Mouse (Mus musculus) midbrain, postnatal 0 days (tissue): Measurements from ENCODE around the gene Ace3. TPM values are rescaled to one million over a fixed set of nuclear protein-coding genes. Genes with fewer than 3 reads are reported as not detected.

ENCODE experiments used
- ATAC-seq: fragments of 200-750 bp; cut with Nextera tagmentation; 2 replicates; pipeline ENCODE4 v1.8.0; 2017; ENCODE audit warnings: moderate number of reproducible peaks, mild to moderate bottlenecking, moderate TSS enrichment, moderate library complexity; ENCODE audit not compliant: low FRiP score
- DNase-seq: peaks from one replicate; pipeline ENCODE4 v3.0.0-alpha.2; 2015; ENCODE audit warnings: low spot score
- H3K27ac ChIP-seq: fragments of 300-500 bp; sonication (generic); 2 replicates; pipeline ENCODE4 v1.5.1; 2014; ENCODE audit warnings: low read depth, mild to moderate bottlenecking, low read length, mixed read lengths
- H3K27me3 ChIP-seq: fragments of 300-500 bp; sonication (generic); 2 replicates; pipeline ENCODE4 v1.6.1; 2014; ENCODE audit warnings: low read length, control low read depth, mixed read lengths; ENCODE audit not compliant: insufficient read depth
- H3K36me3 ChIP-seq: fragments of 300-500 bp; sonication (generic); 2 replicates; pipeline ENCODE4 v1.6.1; 2014; ENCODE audit warnings: low read length, control low read depth, mixed read lengths; ENCODE audit not compliant: insufficient read depth
- H3K4me1 ChIP-seq: fragments of 300-500 bp; sonication (generic); 2 replicates; pipeline ENCODE4 v1.6.1; 2014; ENCODE audit warnings: mild to moderate bottlenecking, control low read depth, antibody characterized with exemption, low read length, mixed read lengths; ENCODE audit not compliant: insufficient read depth
- H3K4me2 ChIP-seq: fragments of 300-500 bp; sonication (generic); 2 replicates; pipeline ENCODE4 v1.6.1; 2014; ENCODE audit warnings: low read depth, mild to moderate bottlenecking, low read length, mixed read lengths; ENCODE audit not compliant: poor library complexity, severe bottlenecking
- H3K4me3 ChIP-seq: fragments of 300-500 bp; sonication (generic); 2 replicates; pipeline ENCODE4 v1.5.1; 2014; ENCODE audit warnings: low read depth, mild to moderate bottlenecking, low read length, moderate library complexity
- H3K9ac ChIP-seq: fragments of 300-500 bp; sonication (generic); replicated peaks from 2 replicates; pipeline ENCODE4 v1.6.1; 2014; ENCODE audit warnings: mild to moderate bottlenecking, low read length, moderate library complexity, mixed read lengths; ENCODE audit not compliant: poor library complexity, severe bottlenecking
- H3K9me3 ChIP-seq: fragments of 300-500 bp; sonication (generic); 2 replicates; pipeline ENCODE4 v1.6.1; 2016; ENCODE audit warnings: low read length, control low read depth
- CTCF ChIP-seq: IDR thresholded peaks from 2 replicates; pipeline ENCODE4 v1.5.1; 2016; ENCODE audit warnings: antibody characterized with exemption, mild to moderate bottlenecking
- WGBS: fragments of 180-500 bp; shearing (Covaris S2); extraction: QIAGEN DNeasy Blood & Tissue Kit; methylation state at CpG from one replicate; pipeline ENCODE4 v1.1.7; 2014; 5-methylcytosine and 5-hydroxymethylcytosine counted together
- polyA plus RNA-seq: library from polyadenylated mRNA; unstranded; fragments of >200 nt; fragmentation: Nextera tagmentation; extraction: Ambion mirVana; gene quantifications from 2 replicates; pipeline ENCODE4 v1.2.1, GENCODE M21; 2015
- total RNA-seq: library from RNA; depleted of rRNA; stranded (reverse); fragments of >200 nt; gene quantifications from 2 replicates; pipeline ENCODE4 v1.2.3, GENCODE M21; 2014

Gene Ace3
- total and polyA plus RNA-seq, 2 experiments from 2014 or later: not detected

- TF ChIP-seq CTCF: peak; percentile 2; the same call in 1 of the 2 replicates
- H3K36me3 ChIP-seq: no peaks in the 10 kb centered on the region
- peak within 1 kb of the TSS; percentile 79 for H3K4me3 ChIP-seq
- H3K27ac ChIP-seq: peak within 1 kb of the TSS; percentile 98
- no peaks in the 10 kb centered on the region for H3K9me3 ChIP-seq
- ATAC-seq (peak; percentile 96), DNase-seq (peak; percentile 99)
- H3K4me2 ChIP-seq: peak within 1 kb of the TSS; percentile 51
- WGBS: under 1% methylated on average over 63 of the region's 66 CpGs
- peaks cover 13% of the 10 kb centered on the region; the same call in 1 of the 2 replicates for H3K4me1 ChIP-seq
- no peaks in the 10 kb centered on the region for H3K27me3 ChIP-seq
- H3K9ac ChIP-seq: peak within 1 kb of the TSS; percentile 87
Measured at GRCm38 (mm10) chr11:106036548-106037417, 42.3 kb downstream of the Ace3 start, which contains the start of gene Dcaf7. TSS of gene Dcaf7 (plus strand) at chr11:106036872.

GRCm38 (mm10) chr11:106037418-106037751 is 42.9 kb downstream of the Ace3 start:
- WGBS: 0% methylated on average over 13 of the region's 13 CpGs
- peaks cover 13% of the 10 kb centered on the region; the same call in 1 of the 2 replicates for H3K4me1 ChIP-seq
- DNase-seq (peak; percentile 96), ATAC-seq (peak; percentile 88)
- peak overlapping the region; percentile 50 for H3K4me2 ChIP-seq
- H3K4me3 ChIP-seq: peak overlapping the region; percentile 79
- peak overlapping the region; percentile 98 for H3K27ac ChIP-seq
- no peaks in the 10 kb centered on the region for H3K27me3 ChIP-seq
- H3K36me3 ChIP-seq: no peaks in the 10 kb centered on the region
- no peaks in the 10 kb centered on the region for H3K9me3 ChIP-seq
- TF ChIP-seq CTCF: peak; percentile 49
- peak overlapping the region; percentile 87 for H3K9ac ChIP-seq

- ATAC-seq: no peak
Measured at GRCm38 (mm10) chr11:106044349-106044748, 49.9 kb downstream of the Ace3 start.

GRCm38 (mm10) chr11:106045256-106045655 is 50.8 kb downstream of the Ace3 start:
- no peak overlapping the region for H3K4me2 ChIP-seq
- ATAC-seq (no peak), DNase-seq (no peak)
- no peak overlapping the region for H3K27ac ChIP-seq
- no peaks in the 10 kb centered on the region for H3K4me1 ChIP-seq
- TF ChIP-seq CTCF: no peak
- H3K4me3 ChIP-seq: no peak overlapping the region
- no peaks in the 10 kb centered on the region for H3K9me3 ChIP-seq
- H3K36me3 ChIP-seq: peaks cover 15% of the 10 kb centered on the region
- 98% methylated on average over 1 of the region's 1 CpGs for WGBS
- no peak overlapping the region for H3K9ac ChIP-seq
- no peaks in the 10 kb centered on the region for H3K27me3 ChIP-seq

More at GRCm38 (mm10) chr11:106044349-106044748, 49.9 kb downstream of the Ace3 start:
- Histone ChIP-seq H3K27me3 (no peaks in the 10 kb centered on the region), H3K4me1 (peaks cover 3% of the 10 kb centered on the region; the same call in 1 of the 2 replicates), H3K4me3 (no peak overlapping the region), H3K4me2 (no peak overlapping the region), H3K36me3 (peaks cover 15% of the 10 kb centered on the region), H3K9me3 (no peaks in the 10 kb centered on the region), H3K27ac (no peak overlapping the region), H3K9ac (no peak overlapping the region)
- no peak for TF ChIP-seq CTCF
- no peak for DNase-seq

GRCm38 (mm10) chr11:106045780-106046179 is 51.3 kb downstream of the Ace3 start:
- no peak for TF ChIP-seq CTCF

GRCm38 (mm10) chr11:106046584-106046983 is 52.1 kb downstream of the Ace3 start:
- DNase-seq (no peak), ATAC-seq (no peak)
- no peak for TF ChIP-seq CTCF
- 82% methylated on average over 9 of the region's 9 CpGs for WGBS
- H3K9ac ChIP-seq: no peak overlapping the region
- H3K4me1 ChIP-seq: no peaks in the 10 kb centered on the region
- no peaks in the 10 kb centered on the region for H3K9me3 ChIP-seq
- no peak overlapping the region for H3K27ac ChIP-seq
- peaks cover 26% of the 10 kb centered on the region for H3K36me3 ChIP-seq
- no peak overlapping the region for H3K4me2 ChIP-seq
- H3K4me3 ChIP-seq: no peak overlapping the region
- no peaks in the 10 kb centered on the region for H3K27me3 ChIP-seq

More at GRCm38 (mm10) chr11:106045780-106046179, 51.3 kb downstream of the Ace3 start:
- no peak for DNase-seq
- no peak overlapping the region for H3K27ac ChIP-seq
- no peak overlapping the region for H3K4me2 ChIP-seq
- WGBS: 96% methylated on average over 3 of the region's 3 CpGs
- H3K9ac ChIP-seq: no peak overlapping the region
- H3K4me3 ChIP-seq: no peak overlapping the region
- no peaks in the 10 kb centered on the region for H3K27me3 ChIP-seq
- no peaks in the 10 kb centered on the region for H3K9me3 ChIP-seq
- H3K4me1 ChIP-seq: no peaks in the 10 kb centered on the region
- no peak for ATAC-seq
- peaks cover 18% of the 10 kb centered on the region for H3K36me3 ChIP-seq
